Mouse (Mus musculus) liver, postnatal 0 days (tissue): ENCODE data around the gene 6430571L13Rik.

ENCODE experiments used
- CTCF ChIP-seq: sonication (generic); IDR thresholded peaks from 2 replicates; pipeline ENCODE4 v1.5.1; 2016; ENCODE audit warnings: antibody characterized with exemption, low read depth
- EP300 ChIP-seq: IDR thresholded peaks from 2 replicates; pipeline ENCODE4 v1.6.1; 2016; ENCODE audit warnings: antibody characterized with exemption, low read depth, mild to moderate bottlenecking

DNA sequence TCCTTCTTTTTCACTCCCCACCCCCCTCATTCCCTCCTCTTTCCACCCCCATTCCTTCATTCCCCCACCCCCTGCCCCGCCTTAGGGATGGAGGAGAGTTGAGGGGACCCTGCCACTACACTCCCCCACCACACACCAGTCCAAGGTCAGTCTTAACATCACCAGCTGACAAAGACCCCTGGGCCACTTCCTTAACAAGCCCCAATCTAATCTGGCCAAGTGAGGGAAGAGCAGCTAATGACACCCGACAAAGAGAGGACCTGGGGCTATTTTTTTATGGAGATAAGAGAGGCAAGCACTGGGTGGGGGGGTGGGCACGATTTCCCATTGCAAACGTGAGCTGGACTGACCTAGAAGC, 29.7 kb downstream of the 6430571L13Rik start:
- no peak for TF ChIP-seq CTCF
- TF ChIP-seq EP300, result no peak
